Mouse (Mus musculus) kidney, embryonic 16.5 days (tissue): ENCODE results near the gene Crb1. TPM values are rescaled to one million over a fixed set of nuclear protein-coding genes. Genes with fewer than 3 reads are reported as not detected.

ENCODE experiments used
- ATAC-seq: fragments of 200-750 bp; cut with Nextera tagmentation; 2 replicates; pipeline ENCODE4 v1.8.0; 2017; ENCODE audit warnings: moderate TSS enrichment; ENCODE audit not compliant: low FRiP score, low TSS enrichment
- H3K27ac ChIP-seq: fragments of 300-500 bp; sonication (generic); 2 replicates; pipeline ENCODE4 v1.5.1; 2014; ENCODE audit warnings: low read length
- H3K27me3 ChIP-seq: fragments of 300-500 bp; sonication (generic); 2 replicates; pipeline ENCODE4 v1.6.1; 2014; ENCODE audit warnings: low read length, control low read depth, mixed read lengths; ENCODE audit not compliant: insufficient read depth
- H3K36me3 ChIP-seq: fragments of 300-500 bp; sonication (generic); 2 replicates; pipeline ENCODE4 v1.6.1; 2014; ENCODE audit warnings: low read length, control low read depth, mixed read lengths; ENCODE audit not compliant: insufficient read depth
- H3K4me1 ChIP-seq: fragments of 300-500 bp; sonication (generic); 2 replicates; pipeline ENCODE4 v1.6.1; 2014; ENCODE audit warnings: low read length, control low read depth, mixed read lengths; ENCODE audit not compliant: insufficient read depth
- H3K4me2 ChIP-seq: fragments of 300-500 bp; sonication (generic); replicated peaks from 2 replicates; pipeline ENCODE4 v1.6.1; 2014; ENCODE audit warnings: low read depth, low read length
- H3K4me3 ChIP-seq: fragments of 300-500 bp; sonication (generic); 2 replicates; pipeline ENCODE4 v1.5.1; 2014; ENCODE audit warnings: mild to moderate bottlenecking, low read length
- H3K9ac ChIP-seq: fragments of 300-500 bp; sonication (generic); replicated peaks from 2 replicates; pipeline ENCODE4 v1.6.1; 2014; ENCODE audit warnings: low read length
- H3K9me3 ChIP-seq: fragments of 300-500 bp; sonication (generic); 2 replicates; pipeline ENCODE4 v1.6.1; 2016; ENCODE audit warnings: low read length, control low read depth
- WGBS: fragments of 180-500 bp; shearing (Covaris S2); extraction: QIAGEN DNeasy Blood & Tissue Kit; methylation state at CpG from one replicate; pipeline ENCODE4 v1.1.7; 2014; 5-methylcytosine and 5-hydroxymethylcytosine counted together
- polyA plus RNA-seq: library from polyadenylated mRNA; unstranded; fragments of >200 nt; fragmentation: Nextera tagmentation; extraction: Ambion mirVana; gene quantifications from 2 replicates; pipeline ENCODE4 v1.2.1, GENCODE M21; 2015

Crb1 gene
- polyA plus RNA-seq, 1 experiment from 2014 or later: 0.20 TPM

GRCm38 (mm10) chr1:139153006-139153405, 223.9 kb downstream of the Crb1 start:
- no peaks in the 10 kb centered on the region for H3K9me3 ChIP-seq
- H3K4me2 ChIP-seq: no peak overlapping the region
- ATAC-seq: no peak
- H3K9ac ChIP-seq: no peak overlapping the region
- H3K27ac ChIP-seq: no peak overlapping the region
- H3K4me3 ChIP-seq: no peak overlapping the region
- WGBS: 83% methylated on average over 2 of the region's 2 CpGs
- H3K4me1 ChIP-seq: no peaks in the 10 kb centered on the region
- no peaks in the 10 kb centered on the region for H3K27me3 ChIP-seq
- no peaks in the 10 kb centered on the region for H3K36me3 ChIP-seq

Other genes starting within 250 kb of the Crb1 start
- 9.1 and 9.9 TPM in 2 replicates for gene Zbtb41, start 45.2 kb upstream of the Crb1 start, polyA plus RNA-seq
- 12.4 and 14.2 TPM in 2 replicates for gene Aspm, start 77.7 kb upstream of the Crb1 start, polyA plus RNA-seq
- 0.60 and 0.61 TPM in 2 replicates for gene F13b, start 124.6 kb upstream of the Crb1 start, polyA plus RNA-seq
- not detected in 2 replicates for gene Cfhr1, start 183.2 kb upstream of the Crb1 start, polyA plus RNA-seq